Mouse (Mus musculus) stomach, postnatal 0 days (tissue): ENCODE data around the gene Srgap1.

Experiments
- CTCF ChIP-seq: IDR thresholded peaks from 2 replicates; pipeline ENCODE4 v1.5.1; 2016; ENCODE audit warnings: antibody characterized with exemption, low read depth, mild to moderate bottlenecking, moderate library complexity
- EP300 ChIP-seq: optimal IDR thresholded peaks from 2 replicates; pipeline ENCODE3; 2016; ENCODE audit warnings: antibody characterized with exemption

- no peak for TF ChIP-seq CTCF
- TF ChIP-seq EP300, result no peak
These were observed 26.9 kb downstream of the Srgap1 start for GRCm38 (mm10) chr10:122020255-122020654.
